Mouse (Mus musculus): ENCODE measurements around the gene Vmn2r28. TPM values are rescaled to one million over a fixed set of nuclear protein-coding genes. Genes with fewer than 3 reads are reported as not detected.
"Not testable (repeated sequence)": the region's sequence is repeated elsewhere in the genome, so short reads cannot be mapped to it uniquely, and the experiment has no call there.

Vmn2r28 gene
- not detected in 2 replicates for total RNA-seq (2014; fragmentation: Nextera tagmentation)
- not detected in 2 replicates for total RNA-seq (2017)

DNA sequence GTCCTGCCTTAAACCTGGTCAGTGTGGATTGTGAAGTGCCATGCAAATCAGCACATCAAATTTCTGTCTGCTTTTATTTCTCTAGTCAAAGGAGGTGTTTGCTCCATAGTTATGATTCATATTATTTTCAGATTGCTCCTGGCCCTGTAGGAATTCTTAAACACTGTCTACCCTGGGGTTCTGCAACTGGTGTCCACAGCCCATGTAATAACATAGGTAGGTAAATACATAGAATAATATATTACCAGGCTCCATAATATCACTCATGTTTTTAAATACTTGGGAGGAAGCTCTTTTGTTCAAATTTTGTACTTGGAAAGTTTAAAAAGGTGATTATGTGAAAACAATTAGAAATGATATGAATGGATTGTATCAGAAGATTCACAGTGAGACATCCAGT, at the start of gene Vmn2r28:
Gene Vmn2r28 (minus strand): TSS at position 101 of the 400 bp plus-strand sequence.
- ATAC-seq (replicated peaks; ENCODE audit: low FRiP score, low TSS enrichment, poor library complexity, severe bottlenecking) = not testable (repeated sequence)

DNA sequence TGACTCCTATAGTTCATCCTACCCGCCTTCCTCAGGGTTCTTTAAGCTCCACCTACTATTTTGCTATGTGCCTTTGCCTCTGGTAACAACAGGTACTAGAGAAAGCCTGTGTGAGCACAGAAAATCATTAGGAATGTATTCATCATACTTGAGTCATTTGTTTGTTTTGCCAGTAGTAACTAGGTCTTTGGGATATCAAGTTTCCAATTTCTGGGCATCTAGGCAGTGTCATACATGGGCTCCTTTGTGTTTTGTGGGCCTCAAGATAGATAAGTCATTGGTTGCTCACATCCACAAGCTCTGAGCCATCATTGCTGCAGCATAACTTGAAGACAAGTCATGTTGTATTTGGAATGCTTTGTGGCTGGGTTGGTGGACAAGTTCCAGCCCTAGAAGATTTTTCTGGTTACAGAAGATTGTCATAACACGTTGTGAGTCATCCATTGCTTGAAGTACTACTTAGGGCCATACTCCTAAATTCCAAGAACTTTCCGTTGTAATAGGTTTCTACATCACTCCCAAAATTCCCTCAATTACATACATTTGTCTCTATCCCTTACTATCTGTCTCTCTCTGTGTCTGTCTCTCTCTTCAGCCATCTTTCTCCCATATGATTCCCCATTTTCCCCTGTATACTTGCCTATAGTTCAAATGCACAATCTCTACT, 47.1 kb upstream of the Vmn2r28 start:
- not testable (repeated sequence) for ATAC-seq (replicated peaks; ENCODE audit: low FRiP score, low TSS enrichment, poor library complexity, severe bottlenecking)

DNA sequence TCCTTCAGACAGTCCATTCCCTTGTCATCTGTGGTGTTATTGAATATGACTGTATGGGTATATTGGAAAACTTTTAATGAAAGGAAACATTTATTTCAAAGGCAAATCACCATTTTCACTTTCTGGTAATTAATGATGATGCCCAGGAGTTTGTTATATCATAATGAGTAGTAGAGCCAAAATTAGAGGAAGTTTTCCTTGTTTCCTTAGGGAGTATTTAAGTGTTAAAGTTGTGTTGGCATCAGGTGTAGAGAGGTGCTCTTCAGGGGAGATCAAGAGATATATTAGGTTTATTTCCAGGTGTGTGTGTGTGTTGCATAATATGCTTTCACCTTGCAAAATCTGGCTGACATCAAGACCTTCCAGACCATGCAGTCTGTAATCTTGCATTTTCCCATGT, 37.1 kb downstream of the Vmn2r28 start, which contains the start of gene Vmn1r59:
Gene Vmn1r59 (minus strand): TSS at position 101 of the 400 bp plus-strand sequence.
- ATAC-seq (replicated peaks; ENCODE audit: low FRiP score, low TSS enrichment, poor library complexity, severe bottlenecking) = no peak

DNA sequence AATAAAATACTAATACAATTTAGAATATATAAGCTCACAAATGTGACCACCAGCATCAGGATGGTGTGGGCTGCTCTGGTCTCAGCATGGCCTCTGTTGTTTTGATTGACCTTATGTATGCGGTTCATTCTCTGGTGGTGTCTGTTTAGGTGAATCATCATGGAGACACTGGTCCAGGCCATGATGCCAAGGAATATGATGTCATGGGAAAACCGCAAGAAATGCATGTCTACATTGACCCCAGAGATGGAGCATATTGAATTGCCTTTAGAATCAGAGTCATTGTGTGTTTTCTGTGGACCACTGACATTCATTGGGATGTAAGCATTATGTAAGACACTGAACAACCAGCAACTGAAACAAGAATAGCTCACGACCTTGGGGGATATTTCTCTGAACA, 39.7 kb downstream of the Vmn2r28 start:
- ATAC-seq (replicated peaks; ENCODE audit: low FRiP score, low TSS enrichment, poor library complexity, severe bottlenecking) = not testable (repeated sequence)

- ATAC-seq (replicated peaks; ENCODE audit: low FRiP score, low TSS enrichment, poor library complexity, severe bottlenecking) = no peak
These were observed 45.1 kb downstream of the Vmn2r28 start for GRCm38 (mm10) chr7:5448627-5449026.

Other genes starting within 250 kb of the Vmn2r28 start
- gene Gm5065, start 143.4 kb downstream of the Vmn2r28 start, total RNA-seq (2014; fragmentation: Nextera tagmentation) = not detected in 2 replicates
- not detected in 2 replicates for gene Gm5065, start 143.4 kb downstream of the Vmn2r28 start, total RNA-seq (2017)
- not detected in 2 replicates for gene Nlrp2, start 142.9 kb downstream of the Vmn2r28 start, total RNA-seq (2014; fragmentation: Nextera tagmentation)
- gene Nlrp2, start 142.9 kb downstream of the Vmn2r28 start, total RNA-seq (2017) = not detected in 2 replicates
- not detected in 2 replicates for gene Vmn1r58, start 80.6 kb downstream of the Vmn2r28 start, total RNA-seq (2014; fragmentation: Nextera tagmentation)
- not detected in 2 replicates for gene Vmn1r58, start 80.6 kb downstream of the Vmn2r28 start, total RNA-seq (2017)
- gene Vmn1r59, start 37.2 kb downstream of the Vmn2r28 start, total RNA-seq (2014; fragmentation: Nextera tagmentation) = not detected in 2 replicates
- not detected in 2 replicates for gene Vmn1r59, start 37.2 kb downstream of the Vmn2r28 start, total RNA-seq (2017)
- gene Vmn1r60, start 53.4 kb upstream of the Vmn2r28 start, total RNA-seq (2014; fragmentation: Nextera tagmentation) = not detected in 2 replicates
- gene Vmn1r60, start 53.4 kb upstream of the Vmn2r28 start, total RNA-seq (2017) = not detected in 2 replicates
- not detected in 2 replicates for gene Vmn1r61, start 119.3 kb upstream of the Vmn2r28 start, total RNA-seq (2014; fragmentation: Nextera tagmentation)
- gene Vmn1r61, start 119.3 kb upstream of the Vmn2r28 start, total RNA-seq (2017) = not detected in 2 replicates
- gene Vmn1r62, start 179.7 kb upstream of the Vmn2r28 start, total RNA-seq (2014; fragmentation: Nextera tagmentation) = not detected in 2 replicates
- not detected in 2 replicates for gene Vmn1r62, start 179.7 kb upstream of the Vmn2r28 start, total RNA-seq (2017)

All from megakaryocyte-erythroid progenitor cell, adult 5-6 weeks (primary cell).